Comparison of ENCODE assay signal across 23 mouse cellular contexts in genomic region chr14:117385731-117386270, GRCm38 (mm10).
DNase-seq lines count a peak whose midpoint lies in the region; ATAC-seq and TF ChIP-seq lines count a peak whose summit lies in the region.
"Had no signal": no experiment of that assay in that cellular context is flagged by ENCODE, and none has a peak within 500 bp of the region (broad histone marks: within the 10 kb centered on the region; RNA-seq: fewer than 3 reads in every experiment).

No protein-coding gene starts in this region.

- no peak for ATAC-seq in liver, embryonic 11.5 days (replicated peaks; ENCODE audit: low FRiP score)
- no peak for ATAC-seq in hindbrain, embryonic 16.5 days
- ATAC-seq: forebrain, embryonic 14.5 days had no signal

- no peaks in the 10 kb centered on the region for H3K27me3 ChIP-seq in liver, adult 2 months (ENCODE audit: control insufficient read depth, insufficient read depth, low read length)
- no peaks in the 10 kb centered on the region for H3K27me3 ChIP-seq in liver, embryonic 11.5 days (replicated peaks; ENCODE audit: control insufficient read depth, insufficient read depth, low read length)
- no peaks in the 10 kb centered on the region for H3K27me3 ChIP-seq in hindbrain, embryonic 16.5 days (replicated peaks; ENCODE audit: control insufficient read depth, insufficient read depth, low read length)
- H3K27me3 ChIP-seq: embryonic facial prominence, embryonic 15.5 days had no signal

- no peaks in the 10 kb centered on the region for H3K79me2 ChIP-seq in liver, adult 2 months (ENCODE audit: control insufficient read depth, insufficient read depth, low read length)

- no peaks in the 10 kb centered on the region for H3K36me3 ChIP-seq in liver, adult 2 months (ENCODE audit: control insufficient read depth, insufficient read depth, low read length)
- no peaks in the 10 kb centered on the region for H3K36me3 ChIP-seq in liver, embryonic 11.5 days (ENCODE audit: control insufficient read depth, insufficient read depth, low read length)
- no peaks in the 10 kb centered on the region for H3K36me3 ChIP-seq in hindbrain, embryonic 16.5 days (ENCODE audit: control insufficient read depth, insufficient read depth, low read length)
- H3K36me3 ChIP-seq: embryonic facial prominence, embryonic 15.5 days; forebrain, embryonic 10.5 days; heart, embryonic 10.5 days; hindbrain, embryonic 10.5 days had no signal

- H3K9me3 ChIP-seq in liver, embryonic 11.5 days (ENCODE audit: control insufficient read depth, low read length): no peaks in the 10 kb centered on the region
- H3K9me3 ChIP-seq in hindbrain, embryonic 16.5 days (ENCODE audit: control insufficient read depth, low read length): no peaks in the 10 kb centered on the region
- H3K9me3 ChIP-seq: embryonic facial prominence, embryonic 15.5 days; forebrain, embryonic 10.5 days; heart, embryonic 10.5 days; hindbrain, embryonic 10.5 days had no signal

- no peak for TF ChIP-seq CTCF in liver, adult 2 months (IDR thresholded peaks at IDR 0.05; ENCODE audit: low read depth, low read length)

- no peak for TF ChIP-seq POLR2A in liver, adult 2 months (IDR thresholded peaks at IDR 0.05; ENCODE audit: extremely low read depth, insufficient read depth, low read length)

- no peak overlapping the region for H3K27ac ChIP-seq in liver, adult 2 months (replicated peaks; ENCODE audit: insufficient read depth, low read depth, low read length)
- H3K27ac ChIP-seq in liver, embryonic 11.5 days (ENCODE audit: low read depth, low read length): no peak overlapping the region
- no peak overlapping the region for H3K27ac ChIP-seq in hindbrain, embryonic 16.5 days (ENCODE audit: low read depth, low read length)
- H3K27ac ChIP-seq: embryonic facial prominence, embryonic 15.5 days; forebrain, embryonic 10.5 days; gastrocnemius, adult 2 months; heart, embryonic 10.5 days; hindbrain, embryonic 10.5 days; hindbrain, embryonic 14.5 days had no signal

- DNase-seq in heart, adult 9 months (ENCODE audit: low spot score in 2 of 2): peak; percentile 11 to 26
- DNase-seq in heart, postnatal 36 days: no peak
- peak; percentile 93 for DNase-seq in liver, adult 2 months (ENCODE audit: extremely low read depth, low read depth, low spot score)
- no peak for DNase-seq in liver, embryonic 11.5 days (ENCODE audit: low spot score)
- DNase-seq in 3134 (ENCODE audit: extremely low read depth, insufficient read length, low spot score): peak; percentile 26
- DNase-seq in NIH3T3 (ENCODE audit: low read depth): peak; percentile 25
- DNase-seq: adrenal gland, adult 2 months; adrenal gland, postnatal 25 days; B cell, adult 2 months; cerebellum, adult 18-20 months; cerebellum, adult 9-11 months; cerebellum, postnatal 36 days; gastrocnemius, adult 2 months; gastrocnemius, postnatal 25 days; heart, postnatal 10 days had no signal

- intact Hi-C loops in heart, postnatal 36 days (cut with DNase I): no loop called here

- no peak overlapping the region for H3K4me2 ChIP-seq in liver, embryonic 11.5 days
- H3K4me2 ChIP-seq in hindbrain, embryonic 16.5 days (ENCODE audit: low read length): no peak overlapping the region
- H3K4me2 ChIP-seq: embryonic facial prominence, embryonic 15.5 days; hindbrain, embryonic 14.5 days had no signal

- no peak overlapping the region for H3K9ac ChIP-seq in liver, adult 2 months (ENCODE audit: low read depth, low read length)
- no peak overlapping the region for H3K9ac ChIP-seq in liver, embryonic 11.5 days (ENCODE audit: low read depth, low read length)
- no peak overlapping the region for H3K9ac ChIP-seq in hindbrain, embryonic 16.5 days (ENCODE audit: low read depth, low read length)
- H3K9ac ChIP-seq: embryonic facial prominence, embryonic 15.5 days; hindbrain, embryonic 14.5 days had no signal

- H3K4me1 ChIP-seq in liver, adult 2 months (ENCODE audit: control insufficient read depth, insufficient read depth, low read length): peaks cover 12% of the 10 kb centered on the region
- H3K4me1 ChIP-seq in liver, embryonic 11.5 days (replicated peaks; ENCODE audit: control insufficient read depth, insufficient read depth, low read length): no peaks in the 10 kb centered on the region
- no peaks in the 10 kb centered on the region for H3K4me1 ChIP-seq in hindbrain, embryonic 16.5 days (ENCODE audit: control insufficient read depth, insufficient read depth, low read depth, low read length)
- H3K4me1 ChIP-seq: embryonic facial prominence, embryonic 15.5 days had no signal

- no peak overlapping the region for H3K4me3 ChIP-seq in liver, adult 2 months (ENCODE audit: insufficient read depth, low read depth, low read length)
- no peak overlapping the region for H3K4me3 ChIP-seq in liver, embryonic 11.5 days (ENCODE audit: low read depth, low read length)
- H3K4me3 ChIP-seq in hindbrain, embryonic 16.5 days (ENCODE audit: low read length): no peak overlapping the region
- H3K4me3 ChIP-seq: embryonic facial prominence, embryonic 15.5 days; erythroblast, embryonic 14.5 days; forebrain, embryonic 10.5 days; gastrocnemius, adult 2 months; heart, embryonic 10.5 days; hindbrain, embryonic 10.5 days had no signal

Comparison
In these comparisons a context has a peak if more than half of its experiments do, and no peak if none do; other contexts are left out.
1. DNase-seq: peak in heart, adult 9 months (2 of 2), liver, adult 2 months (single experiment), 3134 (single experiment) and NIH3T3 (single experiment); none in heart, postnatal 36 days (0 of 2) and liver, embryonic 11.5 days (single experiment).